Mouse (Mus musculus): ENCODE measurements around the gene Rassf7. TPM values are rescaled to one million over a fixed set of nuclear protein-coding genes. Genes with fewer than 3 reads are reported as not detected.
A peak's percentile ranks its signal among the peaks of the same experiment; 100 is the strongest.

Rassf7 gene
- polyA plus RNA-seq, 1 experiment: 258 TPM

DNA sequence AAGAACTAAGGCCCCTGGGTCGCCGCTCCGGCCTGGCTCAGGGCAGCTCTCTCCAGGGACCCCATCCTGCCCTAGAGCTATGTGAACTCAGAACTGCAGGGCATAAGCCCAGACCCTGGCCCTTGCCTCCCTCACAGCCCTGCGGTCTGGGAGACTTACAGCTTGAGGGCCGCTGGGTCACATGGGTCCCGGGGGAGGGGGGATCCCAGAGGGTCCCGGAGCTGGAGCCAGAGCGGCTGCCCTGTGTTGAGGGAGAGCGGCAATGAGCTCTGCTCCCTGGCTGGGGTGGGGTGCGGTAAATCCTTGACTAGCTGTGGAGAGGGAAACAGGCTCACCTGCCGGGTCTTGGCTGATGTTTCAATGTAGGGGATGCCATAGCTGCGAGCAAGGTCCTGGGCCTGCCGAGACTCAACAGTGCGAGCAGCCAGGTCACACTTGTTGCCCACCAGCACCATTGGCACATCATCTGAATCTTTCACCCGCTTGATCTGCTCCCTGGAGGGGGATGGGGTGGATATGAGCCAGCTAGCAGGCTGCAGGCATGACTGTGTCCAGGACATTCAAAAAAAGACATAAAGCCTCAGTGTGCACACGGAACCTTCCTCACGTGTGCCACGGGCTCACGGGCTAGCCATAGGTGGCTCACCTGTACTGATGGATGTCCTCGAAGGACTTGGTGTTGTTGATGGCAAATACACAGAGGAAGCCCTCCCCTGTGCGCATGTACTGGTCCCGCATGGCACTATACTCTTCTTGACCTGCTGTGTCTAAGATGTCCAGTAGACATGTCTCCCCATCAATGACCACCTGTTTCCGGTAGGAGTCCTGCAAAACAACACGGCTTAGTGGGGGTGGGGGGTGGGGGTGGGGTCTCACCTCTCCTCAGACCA, 23.6 kb upstream of the Rassf7 start:
- Histone ChIP-seq H3K27me3 (ENCODE audit: control insufficient read depth, insufficient read depth, low read length) (no peaks in the 10 kb centered on the region), H3K4me3 (ENCODE audit: low read depth, low read length) (no peak overlapping the region), H3K4me1 (ENCODE audit: control insufficient read depth, insufficient read depth, insufficient read length, low read length) (peaks cover 10% of the 10 kb centered on the region), H3K36me3 (ENCODE audit: control insufficient read depth, insufficient read depth, low read length) (peaks cover 28% of the 10 kb centered on the region), H3K27ac (ENCODE audit: insufficient read depth, low read depth, low read length) (no peak overlapping the region)
- TF ChIP-seq CTCF (IDR thresholded peaks at IDR 0.05; ENCODE audit: extremely low read depth, insufficient read length, insufficient replicate concordance, low read depth, low read length) (no peak), POLR2A (IDR thresholded peaks at IDR 0.05; ENCODE audit: low read depth, low read length) (no peak)
- WGBS: 91% methylated on average over 24 of the region's 24 CpGs

- no peak for TF ChIP-seq POLR2A (IDR thresholded peaks at IDR 0.05; ENCODE audit: low read depth, low read length)
- TF ChIP-seq CTCF (IDR thresholded peaks at IDR 0.05; ENCODE audit: extremely low read depth, insufficient read length, insufficient replicate concordance, low read depth, low read length): no peak
- 18% methylated on average over 12 of the region's 12 CpGs for WGBS
- no peaks in the 10 kb centered on the region for H3K27me3 ChIP-seq (ENCODE audit: control insufficient read depth, insufficient read depth, low read length)
- H3K4me1 ChIP-seq (ENCODE audit: control insufficient read depth, insufficient read depth, insufficient read length, low read length): peaks cover 13% of the 10 kb centered on the region
- H3K36me3 ChIP-seq (ENCODE audit: control insufficient read depth, insufficient read depth, low read length): peaks cover 28% of the 10 kb centered on the region
- peak overlapping the region; percentile 96 for H3K4me3 ChIP-seq (ENCODE audit: low read depth, low read length)
- 0 out of 2 replicates have a peak overlapping the region, but pooled peaks have one; percentile 66 for H3K27ac ChIP-seq (ENCODE audit: insufficient read depth, low read depth, low read length)
These were observed 22.8 kb upstream of the Rassf7 start for GRCm38 (mm10) chr7:141192776-141193347.

DNA sequence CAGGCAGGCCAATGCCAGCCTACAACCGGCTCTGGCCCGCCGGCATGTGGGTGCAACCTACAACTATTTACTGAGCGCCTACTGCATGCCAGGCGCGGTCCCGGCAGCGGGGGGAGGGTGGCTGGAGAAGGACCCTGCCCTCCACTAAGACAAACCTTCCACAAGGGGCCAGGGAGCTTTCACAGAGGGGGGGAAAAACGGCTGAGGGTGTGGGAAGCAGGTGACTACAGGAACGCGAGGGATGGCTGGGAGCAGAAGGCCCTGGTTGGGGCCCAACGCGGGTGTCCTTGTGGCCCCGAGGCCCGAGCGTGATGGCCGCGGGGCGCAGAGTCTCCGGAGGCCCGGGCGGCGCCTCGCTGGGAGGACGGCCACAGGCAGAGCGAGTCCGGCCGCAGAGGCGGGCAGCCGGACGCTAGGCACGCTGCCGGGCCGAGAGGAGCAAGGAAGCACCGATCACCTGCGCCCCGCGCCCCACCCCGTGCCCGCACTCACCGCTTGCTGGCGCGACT, 22.3 kb upstream of the Rassf7 start:
- peaks cover 17% of the 10 kb centered on the region for H3K4me1 ChIP-seq (ENCODE audit: control insufficient read depth, insufficient read depth, insufficient read length, low read length)
- TF ChIP-seq CTCF (IDR thresholded peaks at IDR 0.05; ENCODE audit: extremely low read depth, insufficient read length, insufficient replicate concordance, low read depth, low read length) (no peak), POLR2A (IDR thresholded peaks at IDR 0.05; ENCODE audit: low read depth, low read length) (no peak)
- peak overlapping the region; percentile 96 for H3K4me3 ChIP-seq (ENCODE audit: low read depth, low read length)
- H3K27ac ChIP-seq (ENCODE audit: insufficient read depth, low read depth, low read length): peak overlapping the region; percentile 66
- peaks cover 28% of the 10 kb centered on the region for H3K36me3 ChIP-seq (ENCODE audit: control insufficient read depth, insufficient read depth, low read length)
- H3K27me3 ChIP-seq (ENCODE audit: control insufficient read depth, insufficient read depth, low read length): no peaks in the 10 kb centered on the region
- under 1% methylated on average over 43 of the region's 43 CpGs for WGBS

GRCm38 (mm10) chr7:141193948-141194347, 21.7 kb upstream of the Rassf7 start, which contains the start of the genes Hras and Lrrc56:
Gene Hras (minus strand): TSS chr7:141194005.
Gene Lrrc56 (plus strand): TSS chr7:141194157.
- no peaks in the 10 kb centered on the region for H3K27me3 ChIP-seq (ENCODE audit: control insufficient read depth, insufficient read depth, low read length)
- peak within 1 kb of the TSS; percentile 96 for H3K4me3 ChIP-seq (ENCODE audit: low read depth, low read length)
- H3K27ac ChIP-seq (ENCODE audit: insufficient read depth, low read depth, low read length): peak within 1 kb of the TSS; percentile 83
- TF ChIP-seq CTCF (IDR thresholded peaks at IDR 0.05; ENCODE audit: extremely low read depth, insufficient read length, insufficient replicate concordance, low read depth, low read length) (no peak), POLR2A (IDR thresholded peaks at IDR 0.05; ENCODE audit: low read depth, low read length) (peak; percentile 87)
- H3K36me3 ChIP-seq (ENCODE audit: control insufficient read depth, insufficient read depth, low read length): peaks cover 28% of the 10 kb centered on the region
- H3K4me1 ChIP-seq (ENCODE audit: control insufficient read depth, insufficient read depth, insufficient read length, low read length): peaks cover 17% of the 10 kb centered on the region
- under 1% methylated on average over 34 of the region's 39 CpGs for WGBS

- TF ChIP-seq POLR2A (IDR thresholded peaks at IDR 0.05; ENCODE audit: low read depth, low read length): no peak
- TF ChIP-seq CTCF (IDR thresholded peaks at IDR 0.05; ENCODE audit: extremely low read depth, insufficient read length, insufficient replicate concordance, low read depth, low read length): no peak
- WGBS: under 1% methylated on average over 23 of the region's 23 CpGs
These were observed 21.3 kb upstream of the Rassf7 start for GRCm38 (mm10) chr7:141194409-141194808.

DNA sequence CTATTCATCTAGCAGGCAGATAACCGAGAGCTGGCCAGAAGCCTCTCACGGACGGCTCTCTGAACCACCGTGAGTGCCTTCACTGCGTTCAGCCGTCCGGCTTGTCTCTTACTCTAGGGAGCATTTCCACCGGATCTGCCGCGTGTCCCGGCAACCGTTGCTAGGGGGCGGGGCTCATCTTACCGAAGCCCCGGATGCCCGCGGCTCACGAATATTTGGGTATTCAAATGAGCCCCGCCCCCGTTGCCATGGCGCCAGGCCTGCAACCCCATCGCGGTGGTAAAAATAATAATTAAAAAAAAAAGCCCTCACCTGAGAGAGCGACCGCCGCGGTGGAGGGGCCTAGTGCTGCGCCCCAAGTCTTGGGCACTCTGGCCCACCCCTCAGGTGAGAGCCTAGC, 20.8 kb upstream of the Rassf7 start:
- Histone ChIP-seq H3K4me1 (ENCODE audit: control insufficient read depth, insufficient read depth, insufficient read length, low read length) (peaks cover 17% of the 10 kb centered on the region), H3K36me3 (ENCODE audit: control insufficient read depth, insufficient read depth, low read length) (peaks cover 23% of the 10 kb centered on the region), H3K27me3 (ENCODE audit: control insufficient read depth, insufficient read depth, low read length) (no peaks in the 10 kb centered on the region), H3K27ac (ENCODE audit: insufficient read depth, low read depth, low read length) (peak overlapping the region; percentile 83; the same call in 1 of the 2 replicates), H3K4me3 (ENCODE audit: low read depth, low read length) (peak overlapping the region; percentile 81)
- TF ChIP-seq CTCF (IDR thresholded peaks at IDR 0.05; ENCODE audit: extremely low read depth, insufficient read length, insufficient replicate concordance, low read depth, low read length) (no peak), POLR2A (IDR thresholded peaks at IDR 0.05; ENCODE audit: low read depth, low read length) (peak; percentile 44; the same call in 1 of the 2 replicates)
- WGBS: 2% methylated on average over 28 of the region's 28 CpGs

More at GRCm38 (mm10) chr7:141194409-141194808, 21.3 kb upstream of the Rassf7 start:
- peak overlapping the region; percentile 81 for H3K4me3 ChIP-seq (ENCODE audit: low read depth, low read length)
- H3K4me1 ChIP-seq (ENCODE audit: control insufficient read depth, insufficient read depth, insufficient read length, low read length): peaks cover 17% of the 10 kb centered on the region
- peaks cover 27% of the 10 kb centered on the region for H3K36me3 ChIP-seq (ENCODE audit: control insufficient read depth, insufficient read depth, low read length)
- H3K27ac ChIP-seq (ENCODE audit: insufficient read depth, low read depth, low read length): peak overlapping the region; percentile 83
- H3K27me3 ChIP-seq (ENCODE audit: control insufficient read depth, insufficient read depth, low read length): no peaks in the 10 kb centered on the region
